Mouse (Mus musculus) testis, postnatal 10 days (tissue): ENCODE measurements around the gene Vmn1r203.
"Not testable (repeated sequence)": the region's sequence is repeated elsewhere in the genome, so short reads cannot be mapped to it uniquely, and the experiment has no call there.

Source experiments
- DNase-seq: peaks from one replicate; pipeline ENCODE4 v3.0.0; 2021; ENCODE audit warnings: low spot score

Vmn1r203 gene

GRCm38 (mm10) chr13:22517814-22518213 lies at the start of gene Vmn1r203:
Vmn1r203 (plus strand) TSS chr13:22518114.
- DNase-seq = no peak

GRCm38 (mm10) chr13:22471623-22472022 lies 46.3 kb upstream of the Vmn1r203 start, which contains the start of gene Vmn1r201:
Vmn1r201 (plus strand) TSS chr13:22471923.
- DNase-seq = no peak

GRCm38 (mm10) chr13:22502431-22502830 lies 15.5 kb upstream of the Vmn1r203 start:
- DNase-seq = no peak

- DNase-seq = no peak
Measured at GRCm38 (mm10) chr13:22505281-22505680, 12.6 kb upstream of the Vmn1r203 start, which contains the start of gene Vmn1r202. Vmn1r202 (minus strand) TSS chr13:22505381.

GRCm38 (mm10) chr13:22552898-22553297 lies 35.0 kb downstream of the Vmn1r203 start, which contains the start of gene Vmn1r204:
Vmn1r204 (plus strand) TSS chr13:22553198.
- not testable (repeated sequence) for DNase-seq

DNA sequence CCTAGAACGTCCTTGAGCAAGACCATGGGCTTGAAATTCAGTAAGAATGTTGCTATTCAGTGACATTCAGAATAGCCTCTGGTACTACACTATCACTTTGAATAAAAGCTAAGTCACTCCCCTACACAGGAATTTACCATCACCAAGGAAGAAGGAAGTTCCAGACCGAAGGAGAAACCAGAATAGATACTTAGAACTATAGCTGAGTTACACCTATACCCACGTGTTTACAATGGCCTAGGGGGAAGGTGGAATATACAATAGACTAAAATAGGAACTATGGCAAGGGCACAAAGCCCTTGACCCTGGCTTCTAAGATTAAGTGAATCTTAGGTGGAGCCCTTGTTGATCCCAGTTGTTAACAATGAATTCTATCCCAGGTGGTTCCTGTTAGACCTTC lies 57.0 kb downstream of the Vmn1r203 start:
- not testable (repeated sequence) for DNase-seq
